Mouse (Mus musculus) midbrain, embryonic 10.5 days (tissue): ENCODE data around the gene Rac2. TPM values are rescaled to one million over a fixed set of nuclear protein-coding genes. Genes with fewer than 3 reads are reported as not detected.

Experiments used
- polyA plus RNA-seq: library from polyadenylated mRNA; unstranded; fragments of >200 nt; fragmentation: Nextera tagmentation; extraction: Ambion mirVana; gene quantifications from 2 replicates; pipeline ENCODE4 v1.2.1, GENCODE M21; 2016

Rac2 gene
- polyA plus RNA-seq, 1 experiment from 2014 or later: 9.1 TPM

Other genes with a start within 250 kb of the Rac2 start
- 2.7 and 3.5 TPM in 2 replicates for gene Csf2rb, start 247.0 kb downstream of the Rac2 start, polyA plus RNA-seq
- not detected in 2 replicates for gene Tex33, start 176.9 kb downstream of the Rac2 start, polyA plus RNA-seq
- gene Tst, start 166.9 kb downstream of the Rac2 start, polyA plus RNA-seq: 8.1 and 9.8 TPM in 2 replicates
- gene Mpst, start 166.4 kb downstream of the Rac2 start, polyA plus RNA-seq: 0.61 and 1.6 TPM in 2 replicates
- 64.0 and 68.3 TPM in 2 replicates for gene Kctd17, start 144.2 kb downstream of the Rac2 start, polyA plus RNA-seq
- gene Tmprss6, start 104.1 kb downstream of the Rac2 start, polyA plus RNA-seq: 0.21 and 0.52 TPM in 2 replicates
- gene Il2rb, start 77.5 kb downstream of the Rac2 start, polyA plus RNA-seq: not detected in 2 replicates
- gene C1qtnf6, start 41.4 kb downstream of the Rac2 start, polyA plus RNA-seq: 10.0 and 11.0 TPM in 2 replicates
- 0.02 TPM in 1 of 2 replicates, not detected in the other for gene Sstr3, start 28.1 kb downstream of the Rac2 start, polyA plus RNA-seq
- 5.9 and 6.7 TPM in 2 replicates for gene Cyth4, start 24.3 kb upstream of the Rac2 start, polyA plus RNA-seq
- 0.23 and 0.26 TPM in 2 replicates for gene Elfn2, start 146.0 kb upstream of the Rac2 start, polyA plus RNA-seq
- gene Mfng, start 200.7 kb upstream of the Rac2 start, polyA plus RNA-seq: 81.5 and 121 TPM in 2 replicates
- gene Card10, start 230.3 kb upstream of the Rac2 start, polyA plus RNA-seq: 2.6 TPM in 2 replicates